Mouse (Mus musculus): Measurements from ENCODE around the gene Scel.
A peak's percentile ranks its signal among the peaks of the same experiment; 100 is the strongest.

Gene Scel

GRCm38 (mm10) chr14:103575854-103576253 is 62.7 kb downstream of the Scel start:
- no peak for DNase-seq

GRCm38 (mm10) chr14:103577011-103577410 is 63.9 kb downstream of the Scel start:
- DNase-seq, result no peak

GRCm38 (mm10) chr14:103586662-103587061 is 73.5 kb downstream of the Scel start:
- DNase-seq, result no peak

GRCm38 (mm10) chr14:103587208-103587900 is 74.2 kb downstream of the Scel start:
- DNase-seq, result no peak

- no peak for DNase-seq
Measured at GRCm38 (mm10) chr14:103589819-103590218, 76.7 kb downstream of the Scel start.

- no peak for DNase-seq
Measured at GRCm38 (mm10) chr14:103595870-103596269, 82.7 kb downstream of the Scel start.

GRCm38 (mm10) chr14:103608063-103608462 is 94.9 kb downstream of the Scel start:
- no peak for DNase-seq

GRCm38 (mm10) chr14:103613573-103614271 is 100.6 kb downstream of the Scel start:
- DNase-seq, result no peak

GRCm38 (mm10) chr14:103614272-103614587 is 101.1 kb downstream of the Scel start:
- DNase-seq, result no peak

GRCm38 (mm10) chr14:103619756-103620155 is 106.6 kb downstream of the Scel start:
- DNase-seq, result no peak

- no peak for DNase-seq
Measured at GRCm38 (mm10) chr14:103621207-103621606, 108.1 kb downstream of the Scel start.

- DNase-seq, result no peak
Measured at GRCm38 (mm10) chr14:103626100-103626499, 113.0 kb downstream of the Scel start.

- no peak for DNase-seq
Measured at GRCm38 (mm10) chr14:103629639-103630364, 116.7 kb downstream of the Scel start.

GRCm38 (mm10) chr14:103630545-103630944 is 117.4 kb downstream of the Scel start:
- DNase-seq, result peak; percentile 73

- DNase-seq, result no peak
Measured at GRCm38 (mm10) chr14:103643933-103644332, 130.8 kb downstream of the Scel start.

- no peak for DNase-seq
Measured at GRCm38 (mm10) chr14:103647981-103648380, 134.8 kb downstream of the Scel start.

GRCm38 (mm10) chr14:103648623-103649255 is 135.6 kb downstream of the Scel start:
- DNase-seq, result peak; percentile 34

GRCm38 (mm10) chr14:103649302-103649701 is 136.2 kb downstream of the Scel start:
- no peak for DNase-seq

GRCm38 (mm10) chr14:103649896-103650334 is 136.8 kb downstream of the Scel start, which contains the start of gene Slain1:
TSS of gene Slain1 (plus strand) at chr14:103650228.
- peak; percentile 99 for DNase-seq

GRCm38 (mm10) chr14:103650413-103651101 is 137.4 kb downstream of the Scel start:
- DNase-seq, result peak; percentile 90

- no peak for DNase-seq
Measured at GRCm38 (mm10) chr14:103651106-103651505, 138.0 kb downstream of the Scel start.

GRCm38 (mm10) chr14:103651562-103651961 is 138.4 kb downstream of the Scel start:
- no peak for DNase-seq

- no peak for DNase-seq
Measured at GRCm38 (mm10) chr14:103652524-103652923, 139.4 kb downstream of the Scel start.

Data from thymus, postnatal 25 days (tissue).